Mouse (Mus musculus): ENCODE results near the gene Specc1.

DNA sequence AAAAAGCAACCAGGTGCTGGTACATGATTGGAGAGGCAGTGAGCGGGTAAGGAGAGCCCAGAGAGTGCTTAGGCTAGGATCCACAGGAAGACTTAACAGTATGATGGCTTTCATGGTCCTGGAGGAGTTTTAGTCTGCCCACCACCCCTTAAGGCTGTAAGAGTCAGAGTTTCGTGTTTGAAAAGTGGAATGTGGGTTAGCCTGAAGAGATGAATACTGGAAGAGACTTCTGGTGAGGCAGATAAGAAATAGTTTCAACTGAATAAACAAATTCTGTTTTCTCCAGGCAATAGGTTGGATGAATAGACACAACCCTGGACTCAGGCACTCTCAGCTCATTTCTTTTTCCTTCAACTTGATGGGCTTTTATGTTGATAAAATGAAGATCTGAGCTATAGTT is 130.1 kb downstream of the Specc1 start:
- no peak for TF ChIP-seq CTCF (IDR thresholded peaks at IDR 0.05; ENCODE audit: borderline replicate concordance, insufficient read depth, low read depth, low read length)
- no peak for TF ChIP-seq POLR2A (IDR thresholded peaks at IDR 0.05; ENCODE audit: borderline replicate concordance, insufficient read depth, low read length)
